Mouse (Mus musculus): Measurements from ENCODE around the gene Gmeb2.

Gmeb2 gene

DNA sequence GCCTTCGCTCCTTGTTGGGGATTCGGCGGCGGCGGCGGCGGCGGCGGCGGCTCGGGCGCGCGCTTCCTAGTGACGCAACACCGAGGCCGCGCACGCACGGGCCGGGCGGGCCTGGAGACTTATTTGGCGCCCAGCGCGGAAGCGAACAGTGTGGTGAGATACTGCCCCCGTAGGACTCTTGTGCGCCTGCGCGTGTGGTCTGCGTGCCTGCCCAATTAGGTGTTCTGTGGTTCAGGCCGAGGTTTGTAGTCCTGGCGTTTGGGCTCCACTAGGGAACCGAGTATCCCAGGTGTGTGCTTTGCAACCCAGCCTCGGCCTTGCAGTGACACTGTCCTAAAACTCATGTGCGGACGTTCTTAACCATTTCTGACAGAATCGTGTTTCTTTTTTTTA is at the start of gene Gmeb2:
Gmeb2 (minus strand) TSS at position 78 of the 393 bp plus-strand sequence.
- peak; percentile 90 to 91 for DNase-seq (ENCODE audit: low read depth in 2 of 2, low spot score in 2 of 2)

GRCm38 (mm10) chr2:181334023-181334422 is 46.2 kb upstream of the Gmeb2 start:
- DNase-seq (ENCODE audit: low read depth in 2 of 2, low spot score in 2 of 2), result peak; percentile 60 to 81

- DNase-seq (ENCODE audit: low read depth in 2 of 2, low spot score in 2 of 2), result no peak
These were observed 44.7 kb upstream of the Gmeb2 start for GRCm38 (mm10) chr2:181332542-181332941.

- DNase-seq (ENCODE audit: low read depth in 2 of 2, low spot score in 2 of 2), result no peak
These were observed 38.3 kb upstream of the Gmeb2 start for GRCm38 (mm10) chr2:181326098-181326497.

- DNase-seq (ENCODE audit: low read depth in 2 of 2, low spot score in 2 of 2), result no peak
These were observed 34.3 kb upstream of the Gmeb2 start for GRCm38 (mm10) chr2:181322136-181322535.

DNA sequence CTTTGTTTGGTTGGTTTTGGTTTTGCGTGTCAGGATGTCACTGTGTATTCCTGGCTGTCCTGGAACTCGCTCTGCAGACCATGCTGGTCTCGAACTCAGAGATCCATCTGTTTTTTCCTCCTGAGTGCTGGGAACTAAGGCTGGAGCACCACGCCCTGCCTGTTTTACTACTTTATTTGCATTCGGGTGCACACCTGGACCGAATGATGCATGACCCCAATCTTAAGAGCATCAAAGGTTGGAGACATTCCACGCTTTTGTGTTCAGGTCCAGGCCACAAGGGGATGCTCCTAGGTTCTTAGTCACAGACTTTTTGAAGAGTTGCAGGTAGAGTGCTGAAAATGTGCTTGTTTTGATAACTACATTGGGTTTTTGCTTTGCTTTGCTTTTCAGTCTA is 32.3 kb upstream of the Gmeb2 start:
- DNase-seq (ENCODE audit: low read depth in 2 of 2, low spot score in 2 of 2), result no peak

DNA sequence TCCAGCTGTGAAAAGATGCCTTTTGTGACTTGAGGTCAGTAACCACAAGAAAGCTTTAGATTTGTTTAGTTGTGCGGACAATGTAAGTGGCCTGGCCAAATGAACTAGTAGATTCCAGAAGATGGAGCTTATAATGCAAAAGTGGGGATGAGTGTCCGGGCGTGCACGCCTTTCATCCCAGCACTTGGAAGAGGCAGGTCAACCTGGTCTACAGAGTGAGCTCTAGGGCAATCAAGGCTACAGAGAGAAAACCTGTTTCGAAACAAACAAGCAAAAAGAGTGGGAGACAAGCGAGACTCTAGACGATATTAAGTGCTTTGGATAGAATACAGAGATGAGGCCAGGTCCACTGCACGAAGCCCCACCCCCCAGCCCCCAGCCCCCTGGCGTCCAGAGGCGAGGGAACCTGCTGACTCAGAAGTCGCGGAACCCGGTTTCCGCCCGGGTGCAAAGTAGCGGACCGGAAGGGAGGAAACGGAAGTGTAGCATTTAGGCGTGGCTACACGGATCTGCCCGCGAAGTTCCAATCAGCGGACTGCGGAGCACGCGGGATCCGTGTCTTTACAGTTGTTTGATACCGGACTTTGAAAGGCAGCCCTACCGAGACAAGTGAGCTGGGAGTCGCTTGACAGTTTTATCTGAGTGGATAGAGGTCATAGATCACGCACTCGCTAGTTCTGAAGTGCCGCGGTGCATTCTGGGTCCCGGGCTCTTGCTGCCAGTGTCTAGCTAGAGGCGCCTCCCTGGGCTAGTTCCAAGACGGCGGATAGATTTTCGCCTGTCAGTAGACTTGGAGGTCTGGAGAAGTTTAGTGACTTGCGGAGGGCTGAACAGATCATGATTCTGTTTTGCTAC is 31.6 kb upstream of the Gmeb2 start, which contains the start of gene Rtel1:
Rtel1 (plus strand) TSS at position 492 of the 855 bp plus-strand sequence.
- DNase-seq (ENCODE audit: low read depth in 2 of 2, low spot score in 2 of 2), result peak; percentile 69 to 80

GRCm38 (mm10) chr2:181314080-181314810 is 26.4 kb upstream of the Gmeb2 start, which contains the start of gene Stmn3:
Gene Stmn3, minus strand, starts transcription at chr2:181314500.
- DNase-seq (ENCODE audit: low read depth in 2 of 2, low spot score in 2 of 2), result no peak

GRCm38 (mm10) chr2:181313344-181314079 is 25.7 kb upstream of the Gmeb2 start:
- no peak for DNase-seq (ENCODE audit: low read depth in 2 of 2, low spot score in 2 of 2)

GRCm38 (mm10) chr2:181313006-181313343 is 25.1 kb upstream of the Gmeb2 start:
- no peak for DNase-seq (ENCODE audit: low read depth in 2 of 2, low spot score in 2 of 2)

GRCm38 (mm10) chr2:181312435-181312834 is 24.6 kb upstream of the Gmeb2 start:
- DNase-seq (ENCODE audit: low read depth in 2 of 2, low spot score in 2 of 2), result no peak

- peak; percentile 43 to 51 for DNase-seq (ENCODE audit: low read depth in 2 of 2, low spot score in 2 of 2)
These were observed 19.4 kb upstream of the Gmeb2 start for GRCm38 (mm10) chr2:181307144-181307804.

GRCm38 (mm10) chr2:181304944-181305343 is 17.1 kb upstream of the Gmeb2 start:
- DNase-seq (ENCODE audit: low read depth in 2 of 2, low spot score in 2 of 2), result no peak

- DNase-seq (ENCODE audit: low read depth in 2 of 2, low spot score in 2 of 2), result no peak
These were observed 14.2 kb upstream of the Gmeb2 start for GRCm38 (mm10) chr2:181302041-181302440.

DNA sequence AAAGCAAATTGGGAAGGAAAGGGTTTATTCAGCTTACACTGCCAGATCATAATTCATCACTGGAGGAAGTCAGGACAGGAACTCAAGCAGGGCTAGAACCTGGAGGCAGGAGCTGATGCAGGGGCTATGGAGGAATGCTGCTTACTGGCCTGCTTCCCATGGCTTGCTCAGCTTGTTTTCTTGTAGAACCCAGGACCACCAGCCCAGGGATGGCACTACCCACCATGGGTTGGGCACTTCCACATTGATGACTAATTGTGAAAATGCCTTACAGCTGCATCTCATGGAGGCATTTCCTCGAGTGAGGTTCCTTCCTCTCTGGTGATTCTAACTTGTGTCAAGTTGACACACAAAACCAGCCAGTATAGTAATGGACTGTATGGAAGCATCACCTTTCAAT is 3.1 kb upstream of the Gmeb2 start:
- no peak for DNase-seq (ENCODE audit: low read depth in 2 of 2, low spot score in 2 of 2)

DNA sequence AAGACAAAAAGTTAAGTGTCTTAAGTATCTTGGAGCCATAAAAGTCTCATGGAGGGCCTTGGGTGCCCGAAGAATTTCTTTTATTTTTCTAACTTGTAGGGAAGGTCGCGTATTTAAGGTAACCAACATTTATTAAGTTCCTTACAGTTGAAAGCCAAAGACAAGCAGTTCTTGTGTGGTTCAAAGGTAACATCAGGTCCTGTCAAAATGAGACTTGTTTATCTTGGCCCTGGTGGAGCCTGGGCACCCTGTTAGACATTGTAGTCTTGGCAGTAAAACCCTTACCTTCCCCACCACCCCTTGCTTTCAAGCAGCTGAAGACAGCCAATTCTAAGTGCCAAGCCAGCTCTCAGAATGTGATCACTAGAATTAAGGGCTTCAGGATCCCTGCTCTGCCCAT is 856 bp upstream of the Gmeb2 start:
- no peak for DNase-seq (ENCODE audit: low read depth in 2 of 2, low spot score in 2 of 2)

GRCm38 (mm10) chr2:181287338-181287957 is 387 bp downstream of the Gmeb2 start:
- DNase-seq (ENCODE audit: low read depth in 2 of 2, low spot score in 2 of 2), result peak; percentile 69 to 71

- no peak for DNase-seq (ENCODE audit: low read depth in 2 of 2, low spot score in 2 of 2)
These were observed 1.1 kb downstream of the Gmeb2 start for GRCm38 (mm10) chr2:181286629-181287337.

DNA sequence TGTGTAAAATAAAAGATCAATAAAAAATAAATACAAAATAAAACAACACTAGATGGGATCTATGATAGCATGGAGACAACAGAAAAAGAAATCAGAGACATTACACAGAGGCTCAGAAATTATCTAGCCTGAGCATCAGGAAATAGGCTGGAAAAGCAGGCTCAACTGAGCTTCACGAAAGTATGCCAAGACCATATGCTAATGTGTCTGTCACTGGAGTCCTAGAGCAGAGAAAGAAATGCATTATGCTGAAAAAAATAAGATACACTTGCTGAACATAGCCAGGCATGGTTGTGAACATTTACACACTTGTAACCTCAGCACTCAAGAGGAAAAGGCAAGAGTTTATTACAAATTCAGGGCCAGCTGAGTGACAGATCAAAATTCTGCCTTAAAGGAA is 7.9 kb downstream of the Gmeb2 start:
- no peak for DNase-seq (ENCODE audit: low read depth in 2 of 2, low spot score in 2 of 2)

- no peak for DNase-seq (ENCODE audit: low read depth in 2 of 2, low spot score in 2 of 2)
These were observed 10.0 kb downstream of the Gmeb2 start for GRCm38 (mm10) chr2:181277866-181278265.
